Mouse (Mus musculus) lung, postnatal 0 days (tissue): ENCODE data around the gene Pcolce2. TPM values are rescaled to one million over a fixed set of nuclear protein-coding genes. Genes with fewer than 3 reads are reported as not detected.

Source experiments
- ATAC-seq: fragments of 200-750 bp; cut with Nextera tagmentation; 2 replicates; pipeline ENCODE4 v1.8.0; 2017; ENCODE audit warnings: moderate library complexity
- DNase-seq: peaks from one replicate; pipeline ENCODE4 v3.0.0-alpha.2; 2016; ENCODE audit warnings: low spot score
- H3K27ac ChIP-seq: fragments of 300-500 bp; sonication (generic); 2 replicates; pipeline ENCODE4 v1.5.1; 2014; ENCODE audit warnings: antibody characterized with exemption, mild to moderate bottlenecking, low read length, mixed read lengths
- H3K27me3 ChIP-seq: fragments of 300-500 bp; sonication (generic); replicated peaks from 2 replicates; pipeline ENCODE4 v1.6.1; 2014; ENCODE audit warnings: low read length, mixed read lengths; ENCODE audit not compliant: insufficient read depth
- H3K36me3 ChIP-seq: fragments of 300-500 bp; sonication (generic); 2 replicates; pipeline ENCODE4 v1.6.1; 2014; ENCODE audit warnings: low read length, mixed read lengths; ENCODE audit not compliant: insufficient read depth
- H3K4me1 ChIP-seq: fragments of 300-500 bp; sonication (generic); 2 replicates; pipeline ENCODE4 v1.6.1; 2014; ENCODE audit warnings: antibody characterized with exemption, low read depth, low read length, mixed read lengths; ENCODE audit not compliant: insufficient read depth
- H3K4me2 ChIP-seq: fragments of 300-500 bp; sonication (generic); replicated peaks from 2 replicates; pipeline ENCODE4 v1.6.1; 2014; ENCODE audit warnings: low read depth, mild to moderate bottlenecking, low read length, moderate library complexity, mixed read lengths
- H3K4me3 ChIP-seq: fragments of 300-500 bp; sonication (generic); 2 replicates; pipeline ENCODE4 v1.5.1; 2014; ENCODE audit warnings: low read depth, low read length
- H3K9ac ChIP-seq: fragments of 300-500 bp; sonication (generic); replicated peaks from 2 replicates; pipeline ENCODE4 v1.6.1; 2014; ENCODE audit warnings: low read depth, mild to moderate bottlenecking
- H3K9me3 ChIP-seq: fragments of 300-500 bp; sonication (generic); 2 replicates; pipeline ENCODE4 v1.6.1; 2016; ENCODE audit warnings: low read length, mixed read lengths
- CTCF ChIP-seq: IDR thresholded peaks from 2 replicates; pipeline ENCODE4 v1.5.1; 2016; ENCODE audit warnings: antibody characterized with exemption, mild to moderate bottlenecking
- EP300 ChIP-seq: IDR thresholded peaks from 2 replicates; pipeline ENCODE4 v1.6.1; 2016; ENCODE audit warnings: antibody characterized with exemption, mild to moderate bottlenecking, control low read depth
- WGBS: fragments of 180-500 bp; shearing (Covaris S2); extraction: QIAGEN DNeasy Blood & Tissue Kit; methylation state at CpG from one replicate; pipeline ENCODE4 v1.1.7; 2014; 5-methylcytosine and 5-hydroxymethylcytosine counted together
- polyA plus RNA-seq: library from polyadenylated mRNA; unstranded; fragments of >200 nt; fragmentation: Nextera tagmentation; extraction: Ambion mirVana; gene quantifications from 2 replicates; pipeline ENCODE4 v1.2.1, GENCODE M21; 2015

The Pcolce2 gene
- polyA plus RNA-seq, 1 experiment from 2014 or later = 52.1 TPM

- no peak overlapping the region for H3K27ac ChIP-seq
- H3K27me3 ChIP-seq = no peaks in the 10 kb centered on the region
- 26% methylated on average over 7 of the region's 7 CpGs for WGBS
- no peaks in the 10 kb centered on the region for H3K4me1 ChIP-seq
- H3K4me3 ChIP-seq = no peak overlapping the region
- DNase-seq = peak; percentile 26
- H3K4me2 ChIP-seq = no peak overlapping the region
- H3K36me3 ChIP-seq = no peaks in the 10 kb centered on the region
- TF ChIP-seq CTCF = no peak
- TF ChIP-seq EP300 = no peak
- no peak overlapping the region for H3K9ac ChIP-seq
- H3K9me3 ChIP-seq = no peaks in the 10 kb centered on the region
- ATAC-seq = no peak
Measured at GRCm38 (mm10) chr9:95679966-95680365, 42.6 kb downstream of the Pcolce2 start.

- H3K36me3 ChIP-seq = no peaks in the 10 kb centered on the region
- ATAC-seq = no peak
Measured at GRCm38 (mm10) chr9:95680691-95681090, 43.3 kb downstream of the Pcolce2 start.

GRCm38 (mm10) chr9:95685660-95686440 lies 48.4 kb downstream of the Pcolce2 start:
- ATAC-seq = no peak

More at GRCm38 (mm10) chr9:95680691-95681090, 43.3 kb downstream of the Pcolce2 start:
- DNase-seq = no peak
- Histone ChIP-seq H3K4me1 (no peaks in the 10 kb centered on the region), H3K4me3 (no peak overlapping the region), H3K4me2 (no peak overlapping the region), H3K9me3 (no peaks in the 10 kb centered on the region), H3K27ac (no peak overlapping the region), H3K27me3 (no peaks in the 10 kb centered on the region), H3K9ac (no peak overlapping the region)
- TF ChIP-seq CTCF = no peak
- TF ChIP-seq EP300 = no peak
- 84% methylated on average over 11 of the region's 11 CpGs for WGBS

GRCm38 (mm10) chr9:95688064-95688463 lies 50.7 kb downstream of the Pcolce2 start:
- H3K36me3 ChIP-seq = no peaks in the 10 kb centered on the region
- H3K27me3 ChIP-seq = no peaks in the 10 kb centered on the region
- ATAC-seq = no peak
- H3K4me1 ChIP-seq = no peaks in the 10 kb centered on the region
- no peak overlapping the region for H3K4me3 ChIP-seq
- no peak for DNase-seq
- H3K9me3 ChIP-seq = no peaks in the 10 kb centered on the region
- H3K4me2 ChIP-seq = no peak overlapping the region
- WGBS = 51% methylated on average over 3 of the region's 3 CpGs
- H3K9ac ChIP-seq = no peak overlapping the region
- no peak overlapping the region for H3K27ac ChIP-seq
- TF ChIP-seq EP300 (no peak), CTCF (peak; percentile 69)

More at GRCm38 (mm10) chr9:95685660-95686440, 48.4 kb downstream of the Pcolce2 start:
- Histone ChIP-seq H3K27ac (no peak overlapping the region), H3K4me3 (no peak overlapping the region), H3K9ac (no peak overlapping the region), H3K4me1 (no peaks in the 10 kb centered on the region), H3K4me2 (no peak overlapping the region), H3K9me3 (no peaks in the 10 kb centered on the region), H3K27me3 (no peaks in the 10 kb centered on the region), H3K36me3 (no peaks in the 10 kb centered on the region)
- TF ChIP-seq EP300 (no peak), CTCF (no peak)
- 66% methylated on average over 11 of the region's 11 CpGs for WGBS
- DNase-seq = no peak

GRCm38 (mm10) chr9:95692823-95693222 lies 55.4 kb downstream of the Pcolce2 start:
- H3K36me3 ChIP-seq = no peaks in the 10 kb centered on the region
- H3K27me3 ChIP-seq = no peaks in the 10 kb centered on the region
- H3K27ac ChIP-seq = no peak overlapping the region
- no peaks in the 10 kb centered on the region for H3K9me3 ChIP-seq
- DNase-seq = no peak
- no peak overlapping the region for H3K4me2 ChIP-seq
- TF ChIP-seq CTCF = no peak
- H3K9ac ChIP-seq = no peak overlapping the region
- ATAC-seq = no peak
- H3K4me3 ChIP-seq = no peak overlapping the region
- WGBS = 67% methylated on average over 8 of the region's 8 CpGs
- no peaks in the 10 kb centered on the region for H3K4me1 ChIP-seq

GRCm38 (mm10) chr9:95693528-95694100 lies 56.2 kb downstream of the Pcolce2 start:
- WGBS = 63% methylated on average over 11 of the region's 11 CpGs
- no peaks in the 10 kb centered on the region for H3K27me3 ChIP-seq
- DNase-seq = no peak
- H3K27ac ChIP-seq = no peak overlapping the region
- H3K9me3 ChIP-seq = no peaks in the 10 kb centered on the region
- no peak overlapping the region; the same call in 1 of the 2 replicates for H3K4me3 ChIP-seq
- no peak for TF ChIP-seq CTCF
- no peak for TF ChIP-seq EP300
- H3K9ac ChIP-seq = no peak overlapping the region
- H3K36me3 ChIP-seq = no peaks in the 10 kb centered on the region
- ATAC-seq = no peak
- no peak overlapping the region for H3K4me2 ChIP-seq
- no peaks in the 10 kb centered on the region for H3K4me1 ChIP-seq
